Mouse (Mus musculus) c-Kit-negative CD71-positive TER-119-positive erythroid progenitor cells, embryonic 14.5 days (primary cell): ENCODE results near the gene Krt23.

Experiments used
- DNase-seq: peaks from one replicate; pipeline ENCODE4 v3.0.0-alpha.2; 2013; ENCODE audit warnings: low read depth, low spot score

Krt23 gene

GRCm38 (mm10) chr11:99492733-99493573, at the start of gene Krt23:
Krt23 (minus strand) TSS chr11:99493137.
- no peak for DNase-seq

DNA sequence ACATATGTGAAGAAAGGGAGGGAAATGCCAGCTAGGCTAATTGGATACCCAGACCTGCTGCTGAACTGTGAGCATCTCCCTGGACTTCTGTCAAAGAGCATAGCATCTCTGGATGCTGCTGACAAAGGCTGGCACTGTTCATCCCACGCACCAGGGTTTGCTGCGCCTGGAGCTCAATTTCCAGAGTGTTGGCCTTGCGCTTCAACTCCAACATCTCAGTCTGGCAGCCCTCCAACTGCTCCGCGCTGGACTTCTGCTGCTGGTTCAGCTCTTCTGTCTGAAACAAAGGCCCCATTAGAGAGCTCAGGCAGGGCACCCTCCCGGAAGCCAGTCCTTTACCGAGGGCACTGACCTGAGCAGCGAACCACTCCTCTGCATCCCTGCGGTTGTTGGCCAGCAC, 46.8 kb upstream of the Krt23 start:
- DNase-seq, result no peak

- DNase-seq, result no peak
These were observed 28.4 kb upstream of the Krt23 start, which contains the start of gene Krt39 for GRCm38 (mm10) chr11:99521288-99521860. Krt39 (minus strand) TSS chr11:99521338.

DNA sequence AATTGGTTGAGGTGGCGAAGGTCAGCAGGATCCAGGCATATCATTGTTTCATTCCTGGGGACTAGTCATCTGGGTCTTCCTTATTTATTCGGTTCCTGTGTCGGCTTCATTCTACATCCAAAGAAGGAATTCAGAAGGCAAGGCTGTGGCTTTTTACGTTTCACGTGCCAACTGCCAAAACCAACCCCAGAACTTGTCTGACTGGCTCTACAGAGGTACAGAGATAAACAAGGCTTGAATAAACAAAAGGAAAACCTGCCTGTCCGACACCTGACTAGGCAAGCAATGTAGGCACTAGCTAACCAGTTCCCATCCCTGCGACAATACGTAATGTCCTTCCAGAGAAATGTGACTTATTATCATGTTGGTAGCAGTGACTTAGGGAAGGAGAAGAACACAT, 21.2 kb upstream of the Krt23 start:
- DNase-seq, result no peak

DNA sequence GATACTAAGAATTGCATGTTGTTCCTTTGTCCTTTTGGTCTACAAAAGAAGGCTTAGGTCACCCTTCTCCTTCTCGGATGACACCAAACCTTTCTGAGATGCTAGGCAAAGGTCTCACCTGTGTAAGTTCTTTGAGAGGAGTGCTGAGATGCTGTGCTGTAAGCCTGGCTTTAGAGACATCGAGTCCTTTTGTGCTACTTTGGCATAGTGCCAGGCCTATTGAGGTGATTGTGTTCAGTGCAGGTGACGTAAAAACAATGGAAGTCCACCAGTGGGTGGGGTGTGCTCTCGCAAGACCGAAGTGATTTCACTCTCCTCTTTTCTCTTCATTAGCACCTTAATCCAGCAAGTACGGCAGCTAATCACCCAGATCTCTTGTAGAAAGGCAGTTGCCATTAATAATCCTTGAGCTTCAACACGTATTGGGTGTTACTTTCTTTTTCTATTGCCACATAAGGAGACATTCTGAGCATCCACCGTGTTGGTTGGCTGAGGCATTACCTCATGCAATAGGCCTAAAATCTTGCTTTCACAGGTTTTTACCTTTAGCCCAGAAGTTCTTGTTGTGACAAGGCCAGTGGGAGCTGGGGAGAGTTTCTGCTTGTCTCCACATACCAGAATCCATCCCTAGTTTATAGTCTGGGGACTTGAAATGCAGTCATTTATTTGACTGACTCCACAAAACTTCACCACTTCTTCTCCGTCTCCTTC, 7.3 kb upstream of the Krt23 start:
- no peak for DNase-seq

GRCm38 (mm10) chr11:99496460-99496859, 3.5 kb upstream of the Krt23 start:
- no peak for DNase-seq

DNA sequence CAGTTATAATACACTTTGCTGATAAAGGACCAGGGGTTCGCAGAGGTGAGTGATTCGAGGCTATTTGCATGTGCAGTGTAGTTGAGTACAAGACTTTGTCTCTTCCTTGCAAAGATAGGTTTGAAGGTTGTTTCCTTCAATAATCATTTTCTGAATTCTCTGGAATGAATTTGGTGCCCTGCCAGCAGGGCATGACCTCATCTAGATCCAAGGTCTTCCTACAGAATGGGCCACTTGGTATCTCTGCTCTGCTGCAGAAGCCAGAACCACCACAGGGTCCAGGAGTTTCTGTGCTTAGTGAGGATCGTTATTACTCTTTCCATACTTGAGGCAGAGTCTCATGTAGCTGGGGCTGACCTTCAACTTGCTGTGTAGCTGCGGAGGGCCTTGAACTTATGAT, 1.8 kb upstream of the Krt23 start:
- DNase-seq, result no peak

DNA sequence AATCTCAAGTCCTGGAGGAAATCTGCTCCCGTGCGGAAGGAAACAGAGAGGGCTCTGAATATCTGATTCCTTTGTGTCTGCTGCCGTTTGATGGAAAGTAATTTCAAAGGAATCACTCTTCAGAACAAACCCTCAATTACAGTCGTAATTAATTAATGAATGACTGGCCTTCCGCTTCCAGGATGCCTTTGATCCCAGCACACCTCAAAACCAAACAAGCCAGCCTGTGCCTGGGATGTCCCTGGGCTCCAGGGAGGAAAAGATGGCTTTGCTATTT, 575 bp upstream of the Krt23 start:
- DNase-seq, result no peak

DNA sequence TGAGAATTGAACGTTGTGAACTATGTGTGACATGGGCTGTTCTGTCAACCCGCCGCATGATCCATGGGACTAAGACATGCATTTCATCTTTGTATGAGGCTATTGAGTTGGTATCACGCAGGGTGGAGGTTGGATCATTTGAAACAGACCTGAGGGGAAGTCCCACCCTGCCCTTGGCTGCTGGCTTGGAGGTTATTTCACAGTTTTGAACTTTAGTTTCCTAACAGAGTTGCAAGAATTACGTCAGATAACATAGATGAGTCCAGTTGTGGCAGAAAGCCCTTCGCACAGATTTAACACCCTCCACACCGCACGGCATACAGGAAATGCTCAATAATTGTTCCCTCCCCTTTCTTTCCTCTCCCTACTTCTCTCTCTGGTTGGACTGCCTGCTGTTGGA, 1.9 kb downstream of the Krt23 start:
- no peak for DNase-seq

GRCm38 (mm10) chr11:99490624-99491023, 2.3 kb downstream of the Krt23 start:
- DNase-seq, result no peak

GRCm38 (mm10) chr11:99489233-99489632, 3.7 kb downstream of the Krt23 start:
- DNase-seq, result no peak

- no peak for DNase-seq
These were observed 18.0 kb downstream of the Krt23 start for GRCm38 (mm10) chr11:99474981-99475380.

DNA sequence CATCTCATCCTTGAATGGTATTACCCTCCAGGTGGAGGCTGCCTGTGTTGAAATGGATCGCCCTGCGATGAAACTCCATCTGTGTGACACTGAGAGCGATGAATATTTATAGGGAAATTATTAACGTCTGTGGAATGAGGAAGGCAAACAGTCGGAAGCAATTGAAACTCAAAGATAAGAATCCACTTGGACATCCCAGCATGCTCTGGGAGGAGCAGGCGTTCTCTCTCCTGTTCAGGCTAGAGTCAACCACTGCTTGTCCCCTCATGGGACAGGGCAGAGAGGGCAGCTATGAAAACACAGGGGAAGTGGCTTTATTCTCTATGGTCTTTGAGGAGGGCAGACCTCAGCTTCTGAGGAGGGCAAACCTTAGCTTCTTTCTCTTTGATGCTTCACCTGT, 19.5 kb downstream of the Krt23 start:
- no peak for DNase-seq

DNA sequence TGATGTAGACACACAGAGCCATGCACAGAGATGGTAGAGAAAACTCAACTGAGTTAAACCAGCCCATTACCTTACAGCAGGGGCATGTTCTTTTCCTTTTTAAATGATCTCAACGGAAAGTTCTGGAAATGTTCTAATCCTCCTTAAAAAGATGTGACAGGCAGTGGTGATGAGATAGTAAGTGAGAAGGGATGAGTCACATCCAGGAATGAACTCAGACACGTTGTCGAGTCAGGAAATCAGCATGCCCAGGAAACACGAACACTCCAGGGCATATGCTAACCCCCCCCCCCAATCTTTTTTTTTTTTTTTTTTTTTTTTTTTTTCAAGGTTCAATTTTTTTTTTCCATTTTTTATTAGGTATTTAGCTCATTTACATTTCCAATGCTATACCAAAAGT, 20.5 kb downstream of the Krt23 start:
- DNase-seq, result no peak

DNA sequence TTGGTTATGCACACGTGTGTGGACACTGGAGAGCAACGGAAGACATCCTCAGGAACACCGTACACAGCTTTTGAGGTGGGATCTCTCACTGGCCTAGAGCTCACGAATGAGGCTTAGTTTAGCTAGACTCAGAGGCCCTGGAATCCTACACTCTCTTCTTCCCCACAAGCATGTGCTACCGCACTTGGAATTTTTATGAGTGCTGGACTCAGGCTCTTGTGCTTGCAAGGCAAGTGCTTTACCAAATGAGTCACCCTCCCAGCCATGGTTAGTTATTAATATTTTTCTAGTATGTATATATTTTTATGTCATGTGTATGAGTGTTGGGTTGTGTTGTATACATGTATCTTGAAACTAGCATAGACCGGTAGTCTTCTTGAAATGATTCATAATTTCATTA, 21.0 kb downstream of the Krt23 start:
- DNase-seq, result no peak

GRCm38 (mm10) chr11:99469228-99469627, 23.7 kb downstream of the Krt23 start:
- no peak for DNase-seq

GRCm38 (mm10) chr11:99468566-99468965, 24.4 kb downstream of the Krt23 start:
- DNase-seq, result no peak

GRCm38 (mm10) chr11:99466316-99466715, 26.6 kb downstream of the Krt23 start:
- DNase-seq, result no peak

DNA sequence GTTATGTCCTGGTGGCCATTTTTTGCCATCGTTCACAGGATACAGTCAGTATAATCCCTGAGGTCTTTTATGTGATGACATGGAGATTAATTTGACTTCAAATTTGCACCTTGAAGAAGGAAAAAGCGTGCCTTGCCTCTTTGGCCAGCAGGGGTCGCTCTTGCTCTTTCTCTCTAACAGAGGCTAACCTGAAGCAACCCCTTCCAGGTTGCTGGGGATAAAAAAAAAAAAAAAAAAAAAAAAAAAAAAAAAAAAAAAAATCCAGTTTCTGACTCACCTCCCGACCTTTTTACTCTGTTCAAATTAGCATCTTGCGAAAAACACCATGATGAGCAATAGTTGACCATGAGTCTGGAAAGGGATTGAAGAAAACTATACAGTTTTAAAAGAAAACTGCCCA, 28.1 kb downstream of the Krt23 start:
- peak; percentile 20 for DNase-seq

- no peak for DNase-seq
These were observed 29.8 kb downstream of the Krt23 start for GRCm38 (mm10) chr11:99463155-99463554.

DNA sequence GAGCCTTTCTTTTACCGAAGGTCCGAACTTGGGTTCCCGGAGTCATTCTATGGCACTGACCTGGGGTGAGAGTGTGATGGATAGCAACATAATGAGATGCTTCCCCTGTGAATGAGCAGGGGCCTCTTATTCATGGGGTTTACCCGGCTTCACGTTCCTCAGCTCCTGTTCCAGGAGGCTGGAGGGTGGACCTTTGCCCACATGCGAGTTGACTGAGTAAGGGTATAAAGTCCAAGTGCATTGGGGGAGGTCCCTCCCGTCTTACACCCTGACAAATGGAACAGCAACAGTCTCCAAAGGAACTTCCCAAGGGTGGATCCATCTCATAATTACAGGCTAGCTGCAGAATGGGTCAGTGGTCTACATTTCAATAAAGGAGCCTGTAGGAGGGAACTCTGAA, 31.2 kb downstream of the Krt23 start:
- DNase-seq, result no peak

DNA sequence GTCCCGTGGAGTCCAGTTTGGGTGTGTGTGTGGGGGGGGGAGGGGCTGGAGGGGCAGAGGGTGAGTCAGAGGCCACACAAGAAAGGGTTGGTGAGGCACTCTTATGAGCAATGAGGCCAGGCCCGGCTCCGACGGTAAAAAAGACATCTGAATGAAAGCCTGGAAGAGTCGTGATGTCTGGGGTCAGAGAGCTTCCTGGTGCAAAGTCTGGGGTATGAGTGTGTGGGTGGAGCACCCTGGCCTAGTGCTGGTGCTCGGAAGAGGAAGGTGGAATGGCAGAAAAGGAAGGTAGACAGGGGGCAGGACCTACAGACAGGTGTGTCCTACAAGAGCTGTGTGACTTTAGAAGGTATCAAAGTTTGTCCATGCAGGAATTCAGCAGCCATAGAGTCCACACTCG, 34.0 kb downstream of the Krt23 start:
- DNase-seq, result no peak

DNA sequence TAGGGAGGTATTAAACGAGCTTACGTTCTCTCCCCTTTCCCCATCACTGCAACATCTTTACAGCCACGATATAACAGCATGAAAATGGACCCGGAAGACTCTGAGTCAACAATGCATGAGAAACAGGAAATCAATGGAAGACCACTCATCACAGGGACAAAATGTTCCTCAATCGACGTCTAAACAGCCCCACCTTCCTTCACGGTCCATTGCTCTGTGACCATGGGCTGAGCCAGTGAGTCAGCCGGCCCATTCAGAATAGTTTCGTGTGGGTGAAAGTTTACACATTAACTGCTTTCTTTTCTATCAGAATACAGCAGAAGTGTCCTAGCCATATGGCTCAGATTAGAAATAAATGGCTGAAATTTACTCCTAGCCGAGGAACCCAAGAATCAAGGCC, 38.2 kb downstream of the Krt23 start:
- DNase-seq, result no peak
